Mouse (Mus musculus) c-Kit-positive CD71-positive TER-119-negative erythroid progenitor cells, embryonic 14.5 days (primary cell): Measurements from ENCODE around the gene Ccdc73.
"Not testable (repeated sequence)": the region's sequence is repeated elsewhere in the genome, so short reads cannot be mapped to it uniquely, and the experiment has no call there.

Experiments used
- DNase-seq: peaks from one replicate; pipeline ENCODE4 v3.0.0-alpha.2; 2013; ENCODE audit warnings: low read depth

Gene Ccdc73

GRCm38 (mm10) chr2:104867282-104867855 is at the start of gene Ccdc73:
Ccdc73 (plus strand) TSS chr2:104867805.
- DNase-seq: no peak

GRCm38 (mm10) chr2:104818763-104819162 is 48.8 kb upstream of the Ccdc73 start:
- DNase-seq: not testable (repeated sequence)

GRCm38 (mm10) chr2:104826191-104826590 is 41.4 kb upstream of the Ccdc73 start:
- no peak for DNase-seq

- no peak for DNase-seq
Measured at GRCm38 (mm10) chr2:104832486-104832885, 35.1 kb upstream of the Ccdc73 start.

GRCm38 (mm10) chr2:104840974-104841373 is 26.6 kb upstream of the Ccdc73 start:
- no peak for DNase-seq

GRCm38 (mm10) chr2:104841736-104842135 is 25.9 kb upstream of the Ccdc73 start:
- DNase-seq: no peak

- no peak for DNase-seq
Measured at GRCm38 (mm10) chr2:104842559-104842958, 25.0 kb upstream of the Ccdc73 start.

GRCm38 (mm10) chr2:104846638-104847414 is 20.8 kb upstream of the Ccdc73 start:
- no peak for DNase-seq

GRCm38 (mm10) chr2:104847645-104848044 is 20.0 kb upstream of the Ccdc73 start:
- no peak for DNase-seq

- no peak for DNase-seq
Measured at GRCm38 (mm10) chr2:104848235-104849161, 19.1 kb upstream of the Ccdc73 start.

- DNase-seq: no peak
Measured at GRCm38 (mm10) chr2:104849276-104849990, 18.2 kb upstream of the Ccdc73 start, which contains the start of gene Prrg4. Prrg4 (minus strand) TSS chr2:104849876.

GRCm38 (mm10) chr2:104849991-104850359 is 17.6 kb upstream of the Ccdc73 start:
- no peak for DNase-seq

GRCm38 (mm10) chr2:104851686-104852085 is 15.9 kb upstream of the Ccdc73 start:
- no peak for DNase-seq

- DNase-seq: no peak
Measured at GRCm38 (mm10) chr2:104852546-104852945, 15.1 kb upstream of the Ccdc73 start.

- DNase-seq: no peak
Measured at GRCm38 (mm10) chr2:104854836-104855235, 12.8 kb upstream of the Ccdc73 start.

GRCm38 (mm10) chr2:104855732-104856131 is 11.9 kb upstream of the Ccdc73 start:
- DNase-seq: no peak

- no peak for DNase-seq
Measured at GRCm38 (mm10) chr2:104856218-104856617, 11.4 kb upstream of the Ccdc73 start.

- not testable (repeated sequence) for DNase-seq
Measured at GRCm38 (mm10) chr2:104858083-104858482, 9.5 kb upstream of the Ccdc73 start.

GRCm38 (mm10) chr2:104859060-104859459 is 8.5 kb upstream of the Ccdc73 start:
- no peak for DNase-seq

GRCm38 (mm10) chr2:104860426-104860825 is 7.2 kb upstream of the Ccdc73 start:
- no peak for DNase-seq

- no peak for DNase-seq
Measured at GRCm38 (mm10) chr2:104864176-104864860, 3.3 kb upstream of the Ccdc73 start.
